Mouse (Mus musculus): ENCODE data around the gene Dstn. TPM values are rescaled to one million over a fixed set of nuclear protein-coding genes. Genes with fewer than 3 reads are reported as not detected.

Gene Dstn
- polyA plus RNA-seq (2017; shearing (Covaris generic)), result 10 to 100 TPM; 26.4 to 27.2 TPM

GRCm38 (mm10) chr2:143914760-143915599, at the start of gene Dstn:
Gene Dstn (plus strand): TSS chr2:143915320.
- ATAC-seq, result peak; percentile 89

GRCm38 (mm10) chr2:143867326-143867725, 47.8 kb upstream of the Dstn start:
- peak; percentile 76 for ATAC-seq

GRCm38 (mm10) chr2:143870936-143871688, 44.0 kb upstream of the Dstn start:
- ATAC-seq, result no peak

DNA sequence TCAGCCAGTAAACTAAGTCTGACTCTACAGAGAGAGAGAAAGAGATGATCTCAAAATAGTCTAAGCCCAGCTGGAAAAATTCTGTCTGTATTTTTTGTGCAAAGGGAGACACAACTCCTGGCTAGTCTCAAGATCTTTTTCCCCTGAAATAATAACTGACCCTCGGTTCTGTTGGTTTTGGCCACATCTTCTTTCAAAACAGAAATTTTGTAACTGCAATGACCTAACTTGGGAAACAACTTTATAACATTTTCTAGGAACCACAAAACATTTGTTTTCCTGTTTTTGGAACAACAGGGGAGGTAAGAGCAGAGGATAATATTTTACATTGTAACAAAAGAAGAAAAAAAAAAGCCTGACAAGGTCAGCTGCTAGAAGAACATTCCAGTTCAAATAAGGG, 39.1 kb upstream of the Dstn start:
- no peak for ATAC-seq

- no peak for ATAC-seq
Measured at GRCm38 (mm10) chr2:143876929-143877632, 38.0 kb upstream of the Dstn start.

DNA sequence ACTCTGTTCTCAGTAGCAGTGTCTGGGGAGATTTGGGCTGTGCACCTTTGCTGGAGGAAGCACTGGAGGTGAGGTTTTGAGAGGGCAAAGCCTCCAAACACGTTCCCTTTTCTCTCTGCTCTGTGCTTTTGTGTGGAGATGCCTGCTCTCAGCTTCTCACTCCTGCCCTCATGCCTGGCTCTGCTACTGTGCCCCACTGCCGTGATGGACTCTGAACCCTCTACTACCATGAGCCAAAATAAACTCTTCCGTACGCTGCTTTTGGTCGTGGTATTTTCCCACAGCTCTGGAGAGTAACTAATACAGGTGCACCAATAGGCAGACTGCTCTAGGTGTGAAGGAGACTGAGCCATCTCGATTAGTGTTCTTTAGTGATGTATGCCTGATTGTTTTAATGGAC, 35.8 kb upstream of the Dstn start:
- ATAC-seq, result no peak

DNA sequence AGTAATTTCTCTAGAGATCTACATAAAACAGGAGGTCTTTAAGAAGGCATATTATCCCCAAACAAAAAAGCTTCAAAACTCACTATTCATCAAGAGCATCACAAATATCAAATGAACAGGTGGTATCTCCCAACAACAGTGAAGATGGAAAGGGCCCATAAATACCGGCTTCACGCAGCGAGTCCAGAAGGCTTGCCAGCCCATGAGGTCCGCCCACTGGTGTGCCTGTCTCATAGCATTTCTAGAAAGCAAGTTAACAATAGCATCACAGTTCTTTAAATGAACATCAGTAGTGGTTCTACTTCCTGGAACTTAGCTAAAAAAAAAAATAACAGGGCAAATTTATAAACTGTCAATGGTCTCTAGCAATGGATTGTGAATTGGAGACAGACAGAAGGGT, 33.1 kb upstream of the Dstn start:
- ATAC-seq, result no peak

DNA sequence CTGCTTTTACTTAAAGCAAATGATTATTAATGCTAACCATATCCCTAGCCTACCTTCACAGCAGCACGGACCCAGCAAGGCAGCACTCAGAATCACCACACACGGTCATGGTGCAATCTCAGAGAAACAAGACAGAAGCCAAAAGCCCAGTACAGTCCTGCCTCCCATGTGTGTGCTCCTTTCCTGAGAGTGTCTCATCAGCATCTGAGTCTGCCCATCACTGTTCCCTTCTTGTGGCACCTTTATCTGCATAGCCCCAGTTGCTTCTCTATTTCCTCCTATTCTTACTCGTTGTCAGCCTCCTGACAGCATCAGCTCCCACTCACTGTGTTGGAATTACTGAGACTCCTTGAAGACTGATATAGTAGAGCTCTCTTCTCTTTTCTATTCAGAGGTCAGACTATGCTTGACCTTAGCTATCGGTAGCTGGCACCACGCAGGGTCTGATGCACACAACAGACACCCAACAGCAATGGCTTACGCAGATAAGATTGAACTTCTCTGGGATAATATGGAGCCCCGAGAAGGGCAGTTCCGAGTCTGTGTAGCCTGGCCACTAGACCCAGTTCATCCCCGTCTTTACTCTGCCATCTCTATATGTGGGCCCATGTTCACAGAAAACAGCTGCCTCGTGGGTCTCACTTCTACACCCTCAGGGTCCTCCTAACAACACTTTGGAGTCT, 32.4 kb upstream of the Dstn start:
- no peak for ATAC-seq

- no peak for ATAC-seq
Measured at GRCm38 (mm10) chr2:143889131-143889859, 25.8 kb upstream of the Dstn start.

DNA sequence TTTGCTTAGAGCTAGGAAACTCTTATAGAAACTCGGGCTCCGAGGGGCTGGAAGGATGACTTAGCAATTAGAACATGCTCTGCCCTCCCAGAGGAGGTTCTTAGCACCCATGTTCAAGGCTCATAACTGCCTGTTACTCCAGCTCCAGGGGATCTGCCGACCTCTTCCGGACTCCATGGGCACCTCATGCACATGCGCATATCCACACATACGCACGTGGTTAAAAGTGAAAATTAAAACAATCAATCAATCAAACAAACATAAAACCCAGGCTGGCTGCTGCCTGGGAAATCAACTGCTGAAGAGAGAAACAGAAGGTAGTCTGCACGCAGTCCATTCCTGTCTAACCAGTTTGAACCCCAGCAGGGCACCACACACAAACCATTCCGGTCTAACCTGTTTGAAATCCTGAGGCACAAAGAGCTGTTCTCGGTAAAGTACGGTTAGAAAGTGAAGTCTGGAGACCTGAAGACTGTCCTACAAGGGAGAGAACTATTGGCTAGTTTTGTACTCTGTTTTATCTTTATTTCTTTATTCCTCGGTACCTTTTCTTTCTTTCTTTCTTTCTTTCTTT, 25.2 kb upstream of the Dstn start:
- ATAC-seq, result no peak

- no peak for ATAC-seq
Measured at GRCm38 (mm10) chr2:143891302-143892048, 23.6 kb upstream of the Dstn start.

DNA sequence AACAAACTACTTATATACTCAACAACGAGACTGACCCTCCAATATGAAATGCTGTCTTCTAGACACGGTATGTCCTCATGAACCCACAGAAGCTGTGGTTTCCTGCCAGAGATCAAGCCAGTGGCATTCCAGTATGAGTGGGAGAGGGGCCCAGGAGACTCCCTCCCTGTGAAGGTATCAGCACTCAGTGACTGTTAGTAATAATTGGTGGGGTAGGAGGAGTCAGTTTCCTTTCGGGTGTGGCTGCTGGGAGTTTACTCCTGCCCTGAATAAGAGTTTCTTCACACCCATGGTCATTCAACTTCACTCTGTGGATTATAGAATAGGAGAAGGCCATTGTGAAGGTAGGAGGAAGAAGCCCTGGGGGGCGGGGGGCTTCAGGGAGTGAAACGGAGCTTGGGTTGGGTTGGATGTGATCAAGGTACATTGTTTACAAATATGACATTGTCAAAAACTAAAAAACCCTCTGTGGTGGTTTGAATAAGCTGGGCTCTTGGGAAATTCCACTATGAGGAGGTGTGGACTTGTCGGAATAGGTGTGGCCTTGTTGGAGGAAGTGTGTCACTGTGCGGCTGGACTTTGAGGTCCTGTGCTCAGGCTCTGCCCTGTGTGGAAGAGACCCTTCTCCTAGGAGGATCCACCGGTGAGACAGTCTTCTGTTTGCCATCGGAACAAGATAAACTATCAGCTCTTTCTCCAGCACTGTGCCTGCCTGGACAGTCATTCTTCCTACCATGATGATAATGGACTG, 15.5 kb upstream of the Dstn start:
- no peak for ATAC-seq

DNA sequence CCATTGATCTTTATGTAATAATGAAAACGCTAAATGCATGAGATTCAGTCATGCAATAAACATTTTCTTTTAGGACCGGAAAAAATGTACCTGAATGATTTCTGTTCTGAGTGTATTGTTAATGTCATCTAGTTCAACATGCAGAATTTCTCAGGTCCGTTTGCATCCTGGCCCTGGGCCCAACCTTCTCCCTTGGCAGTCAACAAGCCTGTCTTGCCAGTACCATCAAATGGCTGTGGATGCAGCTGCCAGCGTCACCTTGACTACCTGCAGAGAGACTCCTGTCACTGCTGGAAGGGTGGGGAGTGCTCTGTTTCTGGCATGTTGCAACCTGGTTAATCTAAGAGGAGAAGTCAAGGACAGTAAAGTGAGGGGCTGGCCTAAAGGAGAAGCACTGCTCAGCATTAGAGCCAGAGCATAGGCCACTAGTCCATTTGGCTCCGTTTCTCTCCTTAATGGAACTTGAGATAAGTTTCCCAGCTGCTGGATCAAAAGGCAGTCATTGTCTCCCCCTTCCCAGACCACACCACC, 14.2 kb upstream of the Dstn start:
- no peak for ATAC-seq

GRCm38 (mm10) chr2:143903376-143904045, 11.6 kb upstream of the Dstn start:
- ATAC-seq, result peak; percentile 45

DNA sequence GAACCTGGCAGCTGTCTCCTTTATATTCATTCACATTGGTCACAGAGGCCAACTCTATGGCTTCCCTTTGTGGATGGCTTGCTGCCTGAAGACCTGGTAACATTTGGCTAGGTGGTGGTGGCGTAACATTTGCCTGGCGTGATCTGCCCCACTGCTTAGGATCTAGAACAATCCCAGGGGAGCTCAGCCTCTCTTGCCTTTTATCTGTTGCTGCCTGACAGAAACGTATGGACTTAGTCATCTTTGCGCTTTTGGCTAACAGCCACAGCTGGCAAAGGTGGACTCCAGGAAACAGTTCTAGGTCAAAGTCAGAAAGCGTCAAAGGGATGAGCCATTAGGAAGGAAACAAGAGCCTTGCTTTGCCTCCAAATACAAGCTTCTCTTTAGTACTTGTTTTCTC, 10.2 kb upstream of the Dstn start:
- ATAC-seq, result no peak

DNA sequence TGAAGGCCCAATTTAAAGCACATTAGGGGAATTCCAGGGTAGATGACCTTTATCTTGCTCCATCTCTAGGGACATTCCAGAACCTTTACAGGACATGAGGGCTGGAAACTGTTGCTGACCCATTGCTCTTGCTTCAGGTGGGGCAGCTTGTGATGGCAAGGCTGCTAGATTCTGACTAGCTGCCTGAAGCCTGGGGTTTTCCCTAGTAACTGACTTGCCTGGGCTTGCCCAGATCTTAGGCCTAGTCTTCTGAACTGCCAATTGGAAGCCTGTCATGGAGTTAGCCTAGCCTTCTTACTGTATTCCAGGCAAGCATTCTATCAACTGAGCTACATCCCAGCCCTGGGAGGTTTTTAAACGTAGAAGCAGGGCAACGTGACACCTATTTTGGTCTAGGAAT, 5.9 kb upstream of the Dstn start:
- ATAC-seq, result no peak

DNA sequence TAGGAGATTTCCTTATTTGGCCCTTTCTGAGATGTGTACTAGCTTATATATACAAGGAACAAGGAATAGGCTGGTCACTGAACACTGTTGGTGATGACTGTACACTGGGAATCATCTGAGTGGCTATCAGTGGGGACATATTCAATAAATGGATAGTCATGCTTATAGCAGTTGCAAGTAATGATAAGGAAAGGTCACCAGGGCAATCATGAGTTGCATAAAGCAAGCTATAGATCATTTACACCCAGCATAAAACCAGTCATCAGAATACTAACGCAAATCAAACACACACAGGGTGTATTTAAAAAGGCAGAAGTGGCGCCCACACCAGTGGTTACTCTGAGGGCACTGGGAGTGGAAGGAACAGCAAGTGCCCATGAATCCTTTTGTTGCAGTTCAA, 2.9 kb upstream of the Dstn start:
- ATAC-seq, result no peak

- no peak for ATAC-seq
Measured at GRCm38 (mm10) chr2:143914221-143914620, 899 bp upstream of the Dstn start.

GRCm38 (mm10) chr2:143915600-143916135, 548 bp downstream of the Dstn start:
- ATAC-seq, result peak; percentile 50
